Mouse (Mus musculus) megakaryocyte, adult 5-6 weeks (primary cell): ENCODE data around the gene Zfyve27. TPM values are rescaled to one million over a fixed set of nuclear protein-coding genes. Genes with fewer than 3 reads are reported as not detected.

Experiments used
- ATAC-seq: 2 replicates; pipeline ENCODE4 v1.8.0; 2016; ENCODE audit warnings: mild to moderate bottlenecking, inconsistent platforms; ENCODE audit not compliant: poor library complexity, severe bottlenecking
- total RNA-seq, 2 experiments: library from RNA; stranded (forward) in 1 of 2; stranded (reverse) in 1 of 2; fragments of 153-499, 151-499 nt in 1 of 2; fragments of 221-1000, 200-1000 nt in 1 of 2; gene quantifications; 2 replicates each; pipeline versions ENCODE4 v1.2.3 to v1.2.4; 2015 to 2017

The Zfyve27 gene
- total RNA-seq, 2 experiments from 2014 or later: 7.9 to 21.3 TPM

- no peak for ATAC-seq
These were observed 21.8 kb upstream of the Zfyve27 start for GRCm38 (mm10) chr19:42141998-42142397.

GRCm38 (mm10) chr19:42142757-42143156, 21.0 kb upstream of the Zfyve27 start:
- no peak for ATAC-seq

GRCm38 (mm10) chr19:42144067-42144466, 19.7 kb upstream of the Zfyve27 start:
- no peak for ATAC-seq

GRCm38 (mm10) chr19:42144541-42145167, 19.1 kb upstream of the Zfyve27 start:
- no peak for ATAC-seq

- no peak for ATAC-seq
These were observed 18.5 kb upstream of the Zfyve27 start for GRCm38 (mm10) chr19:42145210-42145609.

GRCm38 (mm10) chr19:42145731-42146130, 18.0 kb upstream of the Zfyve27 start:
- no peak for ATAC-seq

GRCm38 (mm10) chr19:42146276-42147010, 17.3 kb upstream of the Zfyve27 start:
- no peak for ATAC-seq

- ATAC-seq: peak; percentile 22; the same call in 1 of the 2 replicates
These were observed 16.5 kb upstream of the Zfyve27 start, which contains the start of gene Marveld1 for GRCm38 (mm10) chr19:42147170-42147768. Gene Marveld1, plus strand, starts transcription at chr19:42147400.

GRCm38 (mm10) chr19:42147769-42148568, 15.8 kb upstream of the Zfyve27 start:
- peak; percentile 49 for ATAC-seq

- ATAC-seq: 0 out of 2 replicates have a peak, but pooled peaks have one; percentile 2
These were observed 15.2 kb upstream of the Zfyve27 start for GRCm38 (mm10) chr19:42148569-42148860.

- ATAC-seq: peak; percentile 51
These were observed 11.8 kb upstream of the Zfyve27 start for GRCm38 (mm10) chr19:42151990-42152389.

GRCm38 (mm10) chr19:42157493-42158237, 6.1 kb upstream of the Zfyve27 start:
- peak; percentile 96 for ATAC-seq

- peak; percentile 36 for ATAC-seq
These were observed 5.3 kb upstream of the Zfyve27 start for GRCm38 (mm10) chr19:42158246-42159017.

GRCm38 (mm10) chr19:42164188-42164587, 437 bp downstream of the Zfyve27 start:
- ATAC-seq: no peak

GRCm38 (mm10) chr19:42166130-42166529, 2.4 kb downstream of the Zfyve27 start:
- peak; percentile 43 for ATAC-seq

GRCm38 (mm10) chr19:42166766-42167165, 3.0 kb downstream of the Zfyve27 start:
- no peak for ATAC-seq

- no peak for ATAC-seq
These were observed 3.7 kb downstream of the Zfyve27 start for GRCm38 (mm10) chr19:42167489-42167888.

GRCm38 (mm10) chr19:42169322-42169975, 5.7 kb downstream of the Zfyve27 start:
- no peak for ATAC-seq
